Mouse (Mus musculus) right cerebral cortex, postnatal 10 days (tissue): ENCODE data around the gene Higd1b.
A peak's percentile ranks its signal among the peaks of the same experiment; 100 is the strongest.

Experiments
- DNase-seq, 2 experiments: peaks; one replicate each; pipeline ENCODE4 v3.0.0; 2021; ENCODE audit warnings: low spot score in 2 of 2

Gene Higd1b

DNA sequence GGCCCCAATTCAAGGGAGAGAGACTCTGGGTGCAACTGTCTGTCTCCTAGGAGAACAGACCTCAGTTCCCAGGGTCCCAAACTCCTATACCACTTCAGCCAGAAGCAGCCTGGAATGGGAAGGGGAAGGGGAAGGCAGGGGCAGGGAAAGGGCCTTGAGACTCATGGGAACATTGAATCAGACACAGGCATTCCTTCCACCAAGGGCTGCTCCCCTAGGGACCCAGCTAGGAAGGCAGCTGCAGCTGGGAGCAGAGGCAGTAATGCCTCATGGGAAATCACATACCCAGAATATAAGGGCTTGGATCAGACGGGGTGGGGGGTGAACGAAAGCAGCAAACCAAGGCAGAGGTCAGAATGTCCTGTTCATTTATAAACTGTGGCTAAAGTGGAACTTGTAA lies 2.5 kb downstream of the Higd1b start:
- DNase-seq: no peak

- DNase-seq: no peak
These were observed 3.0 kb downstream of the Higd1b start for GRCm38 (mm10) chr11:102838616-102839150.

DNA sequence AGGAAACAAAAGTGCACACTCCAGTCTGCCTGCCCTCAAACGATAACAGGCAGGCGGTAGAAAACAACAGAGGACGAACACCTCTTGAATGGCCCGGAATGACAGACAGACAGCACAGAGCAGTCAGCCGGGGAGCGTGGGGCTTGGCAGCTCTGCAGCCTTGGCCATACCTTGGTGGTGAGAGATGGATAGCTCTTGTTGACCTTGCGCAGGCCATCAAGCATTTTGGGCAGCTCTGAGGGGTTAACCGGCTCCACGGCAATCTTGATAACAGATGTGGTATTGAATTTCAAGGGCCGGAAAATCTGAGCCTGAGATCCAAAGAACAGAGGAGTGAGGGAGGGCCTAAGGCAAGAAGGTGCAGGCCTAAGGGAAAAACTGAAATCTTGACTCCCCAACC lies 10.3 kb downstream of the Higd1b start:
- no peak for DNase-seq

DNA sequence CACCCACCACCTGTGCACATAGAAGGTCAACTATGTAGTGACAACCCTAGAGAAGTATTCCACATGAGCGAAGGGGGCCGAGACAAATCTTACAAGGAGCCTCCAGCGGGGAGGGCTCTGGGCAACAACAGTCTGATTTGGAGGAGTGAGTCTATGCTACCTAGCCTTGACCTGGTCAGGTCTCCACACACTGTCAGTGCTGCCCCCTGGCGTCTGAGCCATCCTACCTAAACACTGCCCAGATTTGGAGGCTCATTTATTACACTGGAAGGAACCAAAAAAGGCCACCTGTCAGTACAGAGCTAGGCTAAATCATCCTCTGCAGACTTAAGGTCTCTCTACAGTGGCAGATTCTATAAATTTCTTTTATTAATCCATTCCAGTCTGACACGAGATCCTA lies 16.2 kb downstream of the Higd1b start:
- peak in 1 of 2 experiments; percentile 44 for DNase-seq

DNA sequence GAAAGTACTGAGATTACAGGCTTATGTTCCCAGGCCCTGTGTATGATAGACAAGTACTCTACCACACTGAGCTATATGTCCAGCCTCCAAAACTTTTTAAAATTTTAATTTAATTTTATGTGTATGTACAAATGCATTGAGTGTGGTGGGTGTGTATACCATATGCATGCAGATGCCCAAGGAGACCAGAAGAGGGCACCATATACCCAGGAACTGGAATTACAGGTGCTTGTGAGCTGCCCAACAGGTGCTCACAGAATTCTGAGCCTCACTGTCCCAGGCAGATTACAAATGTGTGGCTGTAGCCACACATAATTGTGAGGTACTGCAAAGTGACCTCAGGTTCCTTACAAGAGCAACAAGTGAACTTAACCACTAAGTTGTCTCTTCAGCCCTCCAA lies 18.1 kb downstream of the Higd1b start:
- DNase-seq: no peak

DNA sequence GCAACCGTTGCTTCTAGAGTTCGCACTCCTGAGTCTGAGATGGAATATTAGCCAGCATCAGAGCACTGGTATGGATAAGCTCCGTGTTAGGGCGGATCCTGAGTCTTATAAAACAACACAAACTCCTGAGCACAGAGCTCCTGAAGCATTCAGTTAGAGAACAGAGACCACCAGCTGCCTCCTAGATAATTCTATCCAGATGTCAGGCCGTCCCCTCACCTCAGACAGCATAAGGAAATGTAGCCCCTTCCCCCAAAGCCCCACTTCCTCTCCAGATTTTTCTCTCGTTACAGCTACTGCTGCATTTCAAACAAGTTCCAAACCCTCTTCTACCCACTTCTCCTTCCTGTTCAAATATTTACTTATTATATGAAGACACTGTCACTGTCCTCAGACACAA lies 20.3 kb downstream of the Higd1b start:
- no peak for DNase-seq

- peak; percentile 52 to 60 for DNase-seq
These were observed 23.3 kb downstream of the Higd1b start for GRCm38 (mm10) chr11:102858951-102859350.

- peak; percentile 36 to 54 for DNase-seq
These were observed 24.3 kb downstream of the Higd1b start for GRCm38 (mm10) chr11:102859933-102860332.

- DNase-seq: peak; percentile 75 to 88
These were observed 28.6 kb downstream of the Higd1b start for GRCm38 (mm10) chr11:102864272-102864671.

DNA sequence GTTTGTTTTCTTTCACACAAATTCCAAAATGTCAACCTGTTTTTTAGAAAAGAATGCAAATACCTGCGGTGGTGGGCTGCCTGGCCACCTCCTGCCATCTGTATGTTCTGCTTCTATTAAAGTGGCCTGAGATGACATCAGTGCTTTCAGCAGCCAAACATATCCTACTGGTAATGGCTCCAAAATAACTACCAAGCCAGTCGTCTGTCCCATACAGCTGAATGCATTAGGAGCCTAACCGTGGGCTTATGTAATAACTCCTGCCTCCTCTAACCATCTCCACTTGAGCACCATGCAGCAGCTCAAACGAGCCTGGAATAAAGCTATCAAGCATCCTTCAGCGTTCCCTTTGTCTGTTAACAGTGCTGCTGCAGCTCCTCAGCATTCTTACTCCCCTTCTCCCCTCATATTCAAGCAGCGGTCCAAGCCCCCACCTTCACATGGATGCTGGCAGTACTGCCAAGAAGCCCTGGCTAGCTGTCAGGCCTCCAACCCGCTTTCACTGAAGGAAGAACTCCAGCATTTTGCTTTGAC lies 39.2 kb downstream of the Higd1b start:
- DNase-seq: peak; percentile 58 to 71

GRCm38 (mm10) chr11:102879558-102879957 lies 43.9 kb downstream of the Higd1b start:
- DNase-seq: no peak

- DNase-seq: peak; percentile 95
These were observed 45.1 kb downstream of the Higd1b start, which contains the start of the genes Eftud2 and Ccdc103 for GRCm38 (mm10) chr11:102880585-102881313. Eftud2 (minus strand) TSS chr11:102880985. Ccdc103 (plus strand) TSS chr11:102881204.

DNA sequence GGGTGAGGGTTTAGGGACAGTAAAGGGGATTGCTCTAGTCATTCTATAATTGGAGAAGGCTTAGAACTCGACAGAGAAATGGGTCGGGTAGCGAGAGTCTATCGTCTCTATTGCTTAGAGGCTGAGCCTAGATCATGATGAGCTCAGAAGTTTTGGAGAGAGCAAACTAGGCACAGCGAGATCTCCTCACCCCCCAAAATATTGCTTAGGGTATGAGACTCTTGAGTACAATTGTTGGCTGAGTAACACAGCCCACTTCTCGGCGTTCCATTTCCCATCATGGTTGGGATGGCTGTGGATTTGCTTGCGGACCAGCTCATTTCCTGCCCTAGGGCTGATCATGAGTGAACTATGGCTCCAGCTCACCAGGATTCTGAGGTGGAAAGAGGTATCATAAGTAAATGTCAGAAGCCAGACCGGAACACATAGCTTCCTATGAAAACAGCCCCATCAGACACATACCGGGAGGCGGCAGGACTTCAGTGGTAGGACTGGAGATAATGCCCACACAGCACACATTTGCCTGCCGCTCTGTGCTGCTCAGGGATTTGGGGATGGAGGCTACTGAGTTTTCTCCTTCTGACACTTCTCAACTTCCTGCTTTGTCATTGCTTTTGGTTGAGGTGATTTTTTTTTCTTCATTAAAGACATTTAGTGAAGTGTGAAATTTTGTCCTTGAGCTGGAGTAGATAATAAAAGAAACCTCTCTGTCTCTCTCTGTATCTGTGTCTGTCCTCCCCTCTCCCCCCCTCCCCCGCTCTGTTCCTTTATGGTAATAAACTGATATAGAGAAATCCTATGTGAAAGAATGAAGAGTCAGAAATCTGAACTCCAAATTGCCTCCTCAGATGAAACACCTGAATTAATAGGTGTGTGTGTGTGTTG lies 45.9 kb downstream of the Higd1b start:
- DNase-seq: peak in 1 of 2 experiments; percentile 40

- no peak for DNase-seq
These were observed 49.1 kb downstream of the Higd1b start, which contains the start of gene Fam187a for GRCm38 (mm10) chr11:102884616-102885219. Fam187a (plus strand) TSS chr11:102885169.

GRCm38 (mm10) chr11:102887433-102887832 lies 51.8 kb downstream of the Higd1b start:
- no peak for DNase-seq
